Mouse (Mus musculus) CH12.LX (cell line): Measurements from ENCODE around the gene Vsir. TPM values are rescaled to one million over a fixed set of nuclear protein-coding genes. Genes with fewer than 3 reads are reported as not detected.

Experiments used
- DNase-seq: peaks from one replicate; pipeline ENCODE4 v3.0.0-alpha.2; 2013; ENCODE audit errors: extremely low read depth
- H3K27ac ChIP-seq: 2 replicates; pipeline ENCODE4 v1.5.1; 2012; ENCODE audit warnings: low read depth, mild to moderate bottlenecking, control low read depth, moderate library complexity; ENCODE audit not compliant: insufficient read depth
- H3K27me3 ChIP-seq: replicated peaks from 2 replicates; pipeline ENCODE3; 2012; ENCODE audit warnings: inconsistent platforms
- H3K36me3 ChIP-seq, 2 experiments: replicated peaks in 1 of 2; 2 replicates each; pipeline versions ENCODE3 to v1.6.1; 2012; ENCODE audit warnings: inconsistent platforms in 1 of 2, low read length in 1 of 2, mild to moderate bottlenecking in 1 of 2, mixed read lengths in 1 of 2, moderate library complexity in 1 of 2; ENCODE audit not compliant: control insufficient read depth in 1 of 2, insufficient read depth in 1 of 2
- H3K4me1 ChIP-seq, 2 experiments: 2 replicates each; pipeline ENCODE4 v1.6.1; 2012; ENCODE audit warnings: inconsistent platforms in 1 of 2, moderate library complexity in 1 of 2; ENCODE audit not compliant: insufficient read depth in 2 of 2, control insufficient read depth in 1 of 2
- H3K4me2 ChIP-seq: 2 replicates; pipeline ENCODE4 v1.6.1; 2012; ENCODE audit warnings: low read depth, mild to moderate bottlenecking, control low read depth; ENCODE audit not compliant: poor library complexity, insufficient read depth, severe bottlenecking
- H3K4me3 ChIP-seq, 3 experiments: fragments of 150-350 bp in 1 of 3; sonication (generic) in 1 of 3; replicated peaks in 1 of 3; 2 replicates each; pipeline versions ENCODE3 to v1.5.1; 2011 to 2012; ENCODE audit warnings: low read depth in 2 of 3, low read length in 2 of 3, mild to moderate bottlenecking in 2 of 3, moderate library complexity in 2 of 3, control low read depth in 1 of 3, improper control_type of control experiment in 1 of 3, inconsistent platforms in 1 of 3, mixed read lengths in 1 of 3; ENCODE audit not compliant: poor library complexity in 1 of 3
- H3K79me2 ChIP-seq: replicated peaks from 2 replicates; pipeline ENCODE4 v1.6.1; 2012; ENCODE audit warnings: mild to moderate bottlenecking, moderate library complexity; ENCODE audit not compliant: control insufficient read depth, poor library complexity, insufficient read depth, severe bottlenecking; ENCODE audit errors: extremely low read depth
- H3K9ac ChIP-seq: 2 replicates; pipeline ENCODE4 v1.6.1; 2012; ENCODE audit warnings: low read depth, mild to moderate bottlenecking, control low read depth, moderate library complexity; ENCODE audit not compliant: insufficient read depth
- H3K9me3 ChIP-seq: replicated peaks from 2 replicates; pipeline ENCODE3; 2012; ENCODE audit warnings: low read length, inconsistent platforms, mixed read lengths
- BHLHE40 ChIP-seq: IDR thresholded peaks from 2 replicates; pipeline ENCODE4 v1.6.1; 2011; ENCODE audit warnings: mild to moderate bottlenecking, low read depth, low read length, improper control_type of control experiment
- CTCF ChIP-seq, 2 experiments: IDR thresholded peaks in 1 of 2; conservative IDR thresholded peaks in 1 of 2; 2 replicates each; pipeline ENCODE4 v1.5.1; 2011 to 2012; ENCODE audit warnings: low read depth in 2 of 2, low read length in 2 of 2, improper control_type of control experiment in 1 of 2, inconsistent platforms in 1 of 2, mild to moderate bottlenecking in 1 of 2, moderate library complexity in 1 of 2
- E2F4 ChIP-seq: IDR thresholded peaks from 2 replicates; pipeline ENCODE4 v1.6.1; 2011; ENCODE audit warnings: low read depth, low read length, improper control_type of control experiment; ENCODE audit not compliant: insufficient replicate concordance
- ELF1 ChIP-seq: IDR thresholded peaks from 2 replicates; pipeline ENCODE4 v1.6.1; 2014; ENCODE audit warnings: low read depth, mild to moderate bottlenecking, inconsistent platforms, low read length, improper control_type of control experiment
- EP300 ChIP-seq: IDR thresholded peaks from 2 replicates; pipeline ENCODE4 v1.6.1; 2011; ENCODE audit warnings: low read length, improper control_type of control experiment
- ETS1 ChIP-seq: conservative IDR thresholded peaks from 2 replicates; pipeline ENCODE4 v1.6.1; 2012; ENCODE audit warnings: low read depth, mild to moderate bottlenecking, inconsistent platforms, low read length, improper control_type of control experiment, moderate library complexity
- HCFC1 ChIP-seq: IDR thresholded peaks from 2 replicates; pipeline ENCODE4 v1.6.1; 2012; ENCODE audit warnings: low read depth, mild to moderate bottlenecking, inconsistent platforms, low read length, improper control_type of control experiment
- JUN ChIP-seq: IDR thresholded peaks from 2 replicates; pipeline ENCODE4 v1.6.1; 2011; ENCODE audit warnings: low read depth, mild to moderate bottlenecking, low read length, improper control_type of control experiment, moderate library complexity; ENCODE audit not compliant: insufficient read depth
- JUND ChIP-seq: conservative IDR thresholded peaks from 2 replicates; pipeline ENCODE4 v1.6.1; 2011; ENCODE audit warnings: low read depth, low read length, improper control_type of control experiment
- KAT2A ChIP-seq: IDR thresholded peaks from 2 replicates; pipeline ENCODE4 v1.6.1; 2012; ENCODE audit warnings: low read length, improper control_type of control experiment, inconsistent platforms; ENCODE audit not compliant: insufficient replicate concordance
- MAX ChIP-seq: IDR thresholded peaks from 2 replicates; pipeline ENCODE4 v1.6.1; 2011; ENCODE audit warnings: low read length, improper control_type of control experiment
- MAZ ChIP-seq: IDR thresholded peaks from 2 replicates; pipeline ENCODE4 v1.6.1; 2012; ENCODE audit warnings: low read depth, mild to moderate bottlenecking, inconsistent platforms, low read length, improper control_type of control experiment, moderate library complexity
- MEF2A ChIP-seq: IDR thresholded peaks from 2 replicates; pipeline ENCODE4 v1.6.1; 2014; ENCODE audit warnings: low read depth, mild to moderate bottlenecking, inconsistent platforms, low read length, improper control_type of control experiment, borderline replicate concordance
- MYC ChIP-seq: IDR thresholded peaks from 2 replicates; pipeline ENCODE4 v1.6.1; 2011; ENCODE audit warnings: low read depth, mild to moderate bottlenecking, improper control_type of control experiment, low read length
- NELFE ChIP-seq: IDR thresholded peaks from 2 replicates; pipeline ENCODE4 v1.6.1; 2011; ENCODE audit warnings: low read depth, low read length, improper control_type of control experiment
- NRF1 ChIP-seq: IDR thresholded peaks from 2 replicates; pipeline ENCODE4 v1.6.1; 2014; ENCODE audit warnings: low read depth, mild to moderate bottlenecking, inconsistent platforms, low read length, improper control_type of control experiment, moderate library complexity
- PAX5 ChIP-seq: IDR thresholded peaks from 2 replicates; pipeline ENCODE4 v1.6.1; 2012; ENCODE audit warnings: low read length, inconsistent platforms, mixed read lengths
- POLR2AphosphoS2 ChIP-seq: IDR thresholded peaks from 2 replicates; pipeline ENCODE4 v1.6.1; 2011; ENCODE audit warnings: low read depth, low read length, improper control_type of control experiment
- SIN3A ChIP-seq: IDR thresholded peaks from 2 replicates; pipeline ENCODE4 v1.6.1; 2012; ENCODE audit warnings: low read length, improper control_type of control experiment, inconsistent platforms
- TBP ChIP-seq: conservative IDR thresholded peaks from 2 replicates; pipeline ENCODE4 v1.6.1; 2011; ENCODE audit warnings: low read depth, low read length, improper control_type of control experiment
- TCF12 ChIP-seq: IDR thresholded peaks from 2 replicates; pipeline ENCODE4 v1.6.1; 2014; ENCODE audit warnings: low read depth, mild to moderate bottlenecking, inconsistent platforms, low read length, improper control_type of control experiment
- UBTF ChIP-seq: IDR thresholded peaks from 2 replicates; pipeline ENCODE4 v1.6.1; 2012; ENCODE audit warnings: low read depth, mild to moderate bottlenecking, inconsistent platforms, low read length, improper control_type of control experiment, moderate library complexity
- USF2 ChIP-seq: conservative IDR thresholded peaks from 2 replicates; pipeline ENCODE4 v1.6.1; 2011; ENCODE audit warnings: low read depth, low read length, improper control_type of control experiment
- ZC3H11A ChIP-seq: IDR thresholded peaks from 2 replicates; pipeline ENCODE4 v1.6.1; 2012; ENCODE audit warnings: low read depth, mild to moderate bottlenecking, inconsistent platforms, low read length, improper control_type of control experiment
- ZNF384 ChIP-seq: IDR thresholded peaks from 2 replicates; pipeline ENCODE4 v1.6.1; 2012; ENCODE audit warnings: low read depth, low read length, improper control_type of control experiment, inconsistent platforms
- dilution Hi-C: fragments of 300-500 bp; cut with MboI; formaldehyde crosslinking; loops from 2 replicates; pipeline ENCODE4 v1.14.3; 2020; ENCODE audit warnings: low sequenced_read_pairs; ENCODE audit not compliant: extremely low pct_unique_long_range_greater_than_20kb, extremely low pct_ligation_motif_present
- in situ Hi-C: fragments of 300-500 bp; cut with MboI; formaldehyde crosslinking; loops from 3 replicates; pipeline ENCODE4 v1.14.3; 2019; ENCODE audit warnings: low sequenced_read_pairs, low pct_ligation_motif_present, low pct_unique_long_range_greater_than_20kb, mixed read lengths
- polyA plus RNA-seq: library from polyadenylated mRNA; unstranded; fragments of >175 nt; gene quantifications from 2 replicates; pipeline ENCODE4 v1.2.1, GENCODE M21; 2012; ENCODE audit warnings: low read depth; ENCODE audit not compliant: insufficient read length
- total RNA-seq, 2 experiments: library from RNA; depleted of rRNA; stranded (reverse); fragments of 300-350 nt in 1 of 2; fragments of >200 nt in 1 of 2; gene quantifications; 2 replicates each; pipeline ENCODE4 v1.2.3; 2012 to 2014

Gene Vsir
- total and polyA plus RNA-seq, 3 experiments, result 4.7 to 9.5 (median 5.5) TPM

GRCm38 (mm10) chr10:60399449-60399848 is 52.8 kb downstream of the Vsir start, which contains the start of gene Gm17455:
TSS of gene Gm17455 (plus strand) at chr10:60399726.
- Histone ChIP-seq H3K9me3 (no peaks in the 10 kb centered on the region), H3K4me3 (no peak within 1 kb of the TSS), H3K36me3 (peaks cover 0 to 1% of the 10 kb centered on the region in 2 experiments), H3K79me2 (no peaks in the 10 kb centered on the region), H3K27me3 (peaks cover 8% of the 10 kb centered on the region), H3K27ac (no peak within 1 kb of the TSS), H3K9ac (no peak within 1 kb of the TSS), H3K4me1 (no peaks in the 10 kb centered on the region), H3K4me2 (no peak within 1 kb of the TSS)
- TF ChIP-seq MAZ, result no peak
- no peak for TF ChIP-seq TCF12
- TF ChIP-seq NELFE, result no peak
- no peak for TF ChIP-seq KAT2A
- no peak for TF ChIP-seq MAX
- no peak for TF ChIP-seq ELF1
- TF ChIP-seq ZNF384, result no peak
- dilution Hi-C loops, result no loop called here
- no peak for DNase-seq
- in situ Hi-C loops, result loop anchor here (25.0 kb wide), 1 partner anchor 487 kb away; no protein-coding TSS in a partner anchor

- in situ Hi-C loops, result no loop called here
- dilution Hi-C loops, result no loop called here
- no peaks in the 10 kb centered on the region for H3K9me3 ChIP-seq
- H3K36me3 ChIP-seq, result no peaks in the 10 kb centered on the region
- no peak overlapping the region for H3K27ac ChIP-seq
- TF ChIP-seq CTCF (conservative IDR thresholded peaks at IDR 0.05 in 1 of 2, IDR thresholded peaks at IDR 0.05 in 1 of 2; ENCODE audit: low read depth in 2 of 2, low read length in 2 of 2), result no peak
- no peak for TF ChIP-seq MEF2A
- no peak for TF ChIP-seq TBP
- no peak for TF ChIP-seq MAZ
- no peak for TF ChIP-seq ETS1
- no peak for TF ChIP-seq NRF1
- TF ChIP-seq E2F4, result no peak
- TF ChIP-seq BHLHE40, result no peak
- no peak for TF ChIP-seq MYC
- TF ChIP-seq PAX5, result no peak
- TF ChIP-seq UBTF, result no peak
- no peak for TF ChIP-seq ZC3H11A
- no peak for TF ChIP-seq SIN3A
- TF ChIP-seq EP300, result no peak
- no peak for TF ChIP-seq HCFC1
- TF ChIP-seq TCF12, result no peak
- no peak for TF ChIP-seq USF2
- no peak for TF ChIP-seq JUND
- TF ChIP-seq POLR2AphosphoS2, result no peak
- TF ChIP-seq JUN, result no peak
- no peak overlapping the region for H3K4me3 ChIP-seq
- peaks cover 8% of the 10 kb centered on the region for H3K27me3 ChIP-seq
- H3K79me2 ChIP-seq, result no peaks in the 10 kb centered on the region
- DNase-seq, result no peak
- H3K9ac ChIP-seq, result no peak overlapping the region
- no peaks in the 10 kb centered on the region for H3K4me1 ChIP-seq
- no peak overlapping the region for H3K4me2 ChIP-seq
Measured at GRCm38 (mm10) chr10:60400507-60401295, 54.0 kb downstream of the Vsir start.
